Mouse (Mus musculus) layer of hippocampus, adult 18-20 months (tissue): ENCODE data around the gene Slc1a3. TPM values are rescaled to one million over a fixed set of nuclear protein-coding genes. Genes with fewer than 3 reads are reported as not detected.

ENCODE experiments used
- DNase-seq, 2 experiments: peaks; one replicate each; pipeline ENCODE4 v3.0.0; 2022; ENCODE audit warnings: low spot score in 2 of 2
- long read RNA-seq: library from polyadenylated mRNA; stranded (forward); transcript quantifications from one replicate; pipeline ENCODE4 v2.0.0, GENCODE M21; 2021
- total RNA-seq, 2 experiments: library from RNA; stranded (reverse); gene quantifications; 2 replicates each; pipeline ENCODE4 v1.2.3; 2021

Gene Slc1a3
- total RNA-seq: 100 to 1,000 TPM; 371 to 373 TPM
- long read RNA-seq, full-length matches to known transcripts: 810 of 913 reads
- long read RNA-seq, partial matches to known transcripts: 78 of 913 reads
- long read RNA-seq, other reads (novel, unspliced or antisense): 25 of 913 reads

DNA sequence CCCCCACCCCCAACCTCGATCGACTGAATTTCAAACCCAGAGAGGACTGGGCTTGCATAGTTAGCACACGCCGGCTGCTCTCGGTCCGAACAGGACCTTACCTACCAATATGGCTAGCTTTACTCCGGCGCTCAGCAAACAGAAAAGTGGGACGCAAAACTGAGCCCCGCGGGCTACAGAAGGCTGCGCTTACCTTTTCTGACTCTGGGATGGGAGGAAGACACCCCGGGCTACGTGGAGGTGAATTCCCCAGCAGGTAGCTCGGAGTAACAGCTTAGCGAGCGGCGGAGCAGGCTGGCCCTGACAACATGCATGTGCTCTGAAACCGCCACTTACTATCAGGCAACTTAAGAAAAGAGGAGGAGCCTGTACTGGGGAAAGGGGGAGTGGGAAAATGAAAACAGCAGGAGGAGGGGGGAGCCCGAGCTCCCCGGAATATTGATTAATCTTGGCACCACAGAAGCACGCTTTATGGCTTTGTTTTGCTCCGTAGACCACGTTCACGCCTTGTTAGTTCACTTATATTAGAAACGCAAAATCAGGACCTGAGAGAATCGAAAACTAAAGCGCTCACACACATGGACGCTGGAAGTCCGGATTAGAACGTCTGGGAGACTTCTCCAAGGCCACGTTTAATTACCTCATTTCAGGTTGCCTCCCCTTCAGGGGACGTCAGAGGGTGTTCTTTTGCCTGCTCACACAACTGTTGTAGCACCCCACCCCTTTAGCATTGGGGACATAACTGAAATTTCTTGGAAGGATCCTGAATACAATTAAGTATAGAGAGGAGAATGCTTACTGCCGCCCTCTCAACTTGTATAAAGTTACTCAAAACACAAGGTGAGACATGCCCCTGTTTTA, at the start of gene Slc1a3:
Gene Slc1a3 (minus strand): TSS at position 619 of the 861 bp plus-strand sequence.
- peak in 1 of 2 experiments; percentile 49 for DNase-seq

DNA sequence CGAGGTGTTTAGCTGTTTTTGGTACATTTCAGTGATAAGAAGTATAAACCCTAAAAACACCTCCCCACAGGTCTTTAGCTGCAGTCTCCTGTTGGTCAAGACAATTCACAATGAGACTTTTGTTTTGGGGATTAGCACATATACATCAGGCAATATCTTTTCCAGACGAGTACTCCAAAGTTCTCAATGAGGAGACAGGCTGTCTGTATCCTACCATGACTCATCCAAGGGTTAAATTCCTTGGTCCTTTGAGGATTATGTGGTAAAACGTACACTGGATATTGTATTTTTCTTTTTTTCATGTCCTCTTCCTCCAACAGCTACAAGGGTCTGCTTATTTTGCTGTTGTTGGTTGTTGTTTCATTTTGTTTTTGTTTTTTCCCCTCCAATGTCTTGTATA, 48.5 kb upstream of the Slc1a3 start:
- DNase-seq: no peak

DNA sequence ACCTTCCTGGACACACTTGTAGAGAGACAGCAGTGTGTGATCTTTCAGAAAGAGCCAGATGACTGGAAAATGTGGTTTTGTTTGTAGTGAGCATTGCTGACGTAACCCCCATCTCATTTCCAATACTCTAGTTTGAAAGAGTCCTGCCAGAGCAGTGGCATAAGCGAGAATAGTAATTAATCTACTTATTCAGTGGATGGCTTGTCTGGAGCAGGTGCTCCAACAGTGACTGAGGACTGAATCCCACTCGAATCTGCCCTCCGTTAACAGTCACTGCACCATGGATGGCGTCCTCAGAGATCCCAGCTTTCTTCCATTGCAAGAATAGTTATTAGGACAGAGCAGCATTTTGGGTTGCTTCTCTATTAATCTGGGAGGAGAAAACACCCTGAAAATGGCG, 45.9 kb upstream of the Slc1a3 start:
- no peak for DNase-seq

DNA sequence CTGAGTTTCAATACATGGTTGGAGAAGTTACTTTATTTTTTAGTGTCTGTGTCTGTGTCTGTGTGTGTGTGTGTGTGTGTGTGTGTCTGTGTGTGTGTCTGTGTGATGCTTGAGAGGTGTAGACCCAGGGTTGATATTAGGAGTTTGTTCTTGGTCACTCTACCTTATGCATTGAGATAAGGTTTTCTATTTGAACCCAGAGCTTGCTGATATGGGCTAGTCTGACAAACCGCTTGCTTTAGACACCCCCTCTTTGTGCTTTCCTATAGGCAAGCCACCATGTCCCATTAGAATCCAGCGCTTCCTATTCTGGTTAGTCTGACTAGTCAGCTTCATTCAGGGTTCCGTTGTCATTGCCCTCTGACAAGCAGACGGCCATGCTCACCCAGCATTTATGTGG, 39.2 kb upstream of the Slc1a3 start:
- DNase-seq: no peak

DNA sequence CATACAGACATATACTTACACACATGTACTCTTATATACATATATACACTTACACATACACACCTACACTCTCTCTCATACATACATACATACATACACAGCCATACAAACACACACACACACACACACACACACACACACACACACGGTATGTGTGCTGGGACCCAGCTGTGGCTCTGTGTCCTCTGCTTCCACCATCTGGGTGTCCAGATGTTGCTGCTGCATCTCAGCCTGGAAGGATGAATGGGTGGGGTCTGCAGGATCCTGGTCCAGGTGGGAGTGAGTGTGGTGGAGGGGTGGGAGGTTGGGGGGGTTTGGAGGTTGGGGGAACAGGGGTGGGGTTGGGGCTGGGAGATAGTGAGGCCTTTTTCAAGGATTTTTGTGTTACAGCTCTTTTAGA, 38.2 kb upstream of the Slc1a3 start:
- DNase-seq: no peak

DNA sequence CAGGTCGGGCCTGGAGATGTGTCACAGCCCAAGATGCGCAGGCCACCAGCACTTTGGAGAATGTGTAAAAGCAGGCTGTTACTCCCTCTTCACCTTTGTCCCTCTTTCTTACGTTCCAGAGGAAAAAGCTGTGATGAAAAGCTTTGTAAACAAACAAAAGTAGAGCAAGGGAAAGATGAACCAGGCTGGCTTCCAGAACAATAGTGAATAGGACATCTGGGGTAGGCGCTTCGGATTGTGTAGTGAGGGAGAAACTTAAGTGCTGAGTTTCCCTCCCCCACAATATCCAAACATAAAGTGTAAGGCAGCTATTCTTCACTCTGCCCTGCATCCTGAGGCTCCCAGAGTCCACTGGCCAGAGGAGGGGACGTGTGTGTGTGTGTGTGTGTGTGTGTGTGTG, 31.0 kb upstream of the Slc1a3 start:
- no peak for DNase-seq

DNA sequence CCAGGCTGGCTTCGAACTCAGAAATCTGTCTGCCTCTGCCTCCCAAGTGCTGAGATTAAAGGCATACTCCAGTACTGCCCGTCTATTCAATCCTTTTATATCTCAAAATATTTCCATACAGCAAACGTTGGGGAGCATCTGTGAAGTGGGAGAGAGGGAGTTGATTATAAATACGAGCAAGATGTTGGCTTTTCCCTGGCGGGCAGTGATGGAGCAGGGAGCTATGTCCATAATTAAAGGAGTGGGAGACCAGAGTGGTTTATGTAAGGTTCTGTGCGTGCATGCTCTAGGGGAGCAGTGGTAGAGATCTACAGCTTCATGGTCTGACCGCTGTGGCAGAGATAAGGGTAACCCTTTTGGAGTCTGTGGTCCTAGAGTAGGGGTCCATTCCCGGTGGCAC, 30.2 kb upstream of the Slc1a3 start:
- DNase-seq: no peak

DNA sequence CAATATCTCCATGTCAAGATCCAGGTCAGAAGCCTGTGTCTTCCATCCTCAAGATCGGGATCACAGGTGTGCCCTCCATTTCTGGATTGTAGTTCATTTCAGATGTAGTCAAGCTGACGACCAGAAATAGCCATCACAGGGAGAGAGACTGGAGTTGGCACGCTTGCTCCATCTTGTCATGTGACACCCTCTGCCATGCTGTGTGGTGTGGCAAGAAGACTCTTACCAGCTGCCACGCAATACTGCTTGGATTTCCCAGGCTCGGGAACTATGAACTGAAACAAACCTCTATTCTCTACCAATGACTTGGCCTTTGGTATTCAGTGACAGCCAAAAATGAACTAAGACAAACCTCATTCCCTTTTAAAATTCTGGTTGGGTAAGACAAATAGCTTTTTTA, 27.6 kb upstream of the Slc1a3 start:
- no peak for DNase-seq

DNA sequence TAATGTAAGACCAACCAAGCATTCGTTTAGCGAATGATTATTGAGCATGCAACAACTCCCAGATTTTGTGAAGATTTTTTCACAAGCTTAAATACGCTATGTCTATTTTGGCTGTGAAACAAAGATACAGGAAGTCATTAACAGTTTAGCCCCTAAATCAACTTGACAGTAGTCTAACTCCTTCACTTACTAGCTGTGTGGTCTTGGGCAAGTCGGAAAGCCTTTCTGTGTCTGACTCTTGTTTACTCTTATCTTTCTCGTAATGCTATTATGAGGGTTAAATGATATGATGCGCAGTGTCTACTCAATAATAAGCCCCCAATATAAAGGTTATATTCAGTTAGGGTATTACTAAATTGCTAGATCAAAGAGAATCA, 23.8 kb upstream of the Slc1a3 start:
- no peak for DNase-seq

DNA sequence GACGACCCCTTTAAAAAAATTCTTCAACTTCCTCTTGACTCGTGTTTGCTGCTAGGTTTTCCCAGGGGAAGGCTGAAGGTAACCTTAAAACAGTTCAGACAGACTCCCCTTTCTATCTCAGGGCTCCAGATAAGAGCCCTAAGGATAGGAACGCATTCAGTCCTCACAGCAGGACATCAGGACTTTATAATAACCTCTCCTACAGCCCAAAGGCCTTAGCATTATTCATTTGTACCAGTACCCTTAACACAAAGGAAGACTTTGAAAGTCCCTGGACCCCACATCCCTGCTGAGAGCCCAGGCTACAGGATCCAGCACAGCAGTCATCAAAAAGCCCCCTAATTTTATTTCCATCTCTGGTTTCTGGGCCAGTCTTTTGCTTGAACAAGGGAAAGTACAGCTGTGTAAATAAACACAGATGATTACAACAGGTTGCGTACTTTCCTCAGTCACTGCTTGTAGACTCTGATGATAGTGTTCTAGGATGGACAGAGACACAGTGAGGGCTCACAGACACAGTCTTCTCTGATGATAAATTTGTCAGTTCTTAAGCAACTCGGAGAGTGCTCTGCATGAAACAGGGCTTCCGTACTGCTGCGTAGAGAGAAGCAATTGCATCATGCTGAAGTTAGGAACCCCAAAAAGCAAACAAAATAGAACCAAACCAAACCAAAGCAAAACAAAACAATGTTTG, 23.3 kb upstream of the Slc1a3 start:
- no peak for DNase-seq

DNA sequence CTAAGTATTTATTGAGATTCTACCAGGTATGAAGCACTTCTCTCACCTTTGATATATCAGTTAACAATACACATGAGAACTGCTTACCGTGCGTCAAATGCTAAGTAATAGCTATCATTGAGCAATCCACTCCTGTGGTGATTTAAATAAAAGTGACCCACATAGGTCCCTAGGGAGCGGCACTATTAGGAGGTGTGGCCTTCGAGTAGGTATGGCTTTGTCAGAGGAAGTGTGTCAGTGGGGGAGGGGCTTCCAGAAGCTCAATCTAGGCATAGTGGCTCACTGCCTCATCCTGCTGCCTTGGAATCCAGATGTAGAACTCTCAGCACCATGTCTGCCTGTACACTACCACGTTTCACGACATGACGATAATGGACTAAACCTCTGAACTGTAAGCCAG, 18.3 kb upstream of the Slc1a3 start:
- DNase-seq: no peak

DNA sequence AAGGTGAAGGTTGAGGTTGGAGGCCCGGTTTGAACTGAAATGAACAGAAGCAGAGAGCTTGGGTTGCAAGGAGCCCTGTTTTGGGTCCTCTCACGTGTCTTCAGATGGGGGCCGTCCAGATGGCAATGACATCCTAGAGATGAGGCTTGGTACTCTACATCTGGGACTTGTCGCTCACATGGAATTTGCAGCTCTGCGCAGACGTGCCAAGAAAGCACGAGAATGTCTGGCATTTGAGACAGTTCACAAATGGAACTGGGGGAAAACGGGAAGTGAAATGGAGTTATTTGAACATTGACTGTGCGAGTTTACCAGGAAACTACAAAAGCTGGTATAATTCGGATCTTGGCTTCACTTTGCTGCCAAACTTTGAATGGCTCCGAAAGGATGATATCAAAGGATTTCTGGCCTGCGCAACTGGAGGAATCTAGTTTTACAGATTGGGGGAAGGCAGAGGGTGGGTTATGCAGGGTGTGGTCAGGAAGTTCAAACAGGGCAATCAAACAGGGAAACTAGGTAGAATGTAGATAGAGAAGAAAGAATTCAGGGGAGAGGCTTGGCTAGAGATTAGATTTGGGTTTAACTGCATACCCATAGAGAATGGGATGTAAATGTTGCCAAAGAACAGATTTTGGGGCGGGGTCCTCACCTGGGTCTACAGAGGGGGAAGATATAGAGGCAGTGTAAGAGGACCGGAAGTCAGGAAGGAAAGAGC, 12.0 kb upstream of the Slc1a3 start:
- DNase-seq: no peak

DNA sequence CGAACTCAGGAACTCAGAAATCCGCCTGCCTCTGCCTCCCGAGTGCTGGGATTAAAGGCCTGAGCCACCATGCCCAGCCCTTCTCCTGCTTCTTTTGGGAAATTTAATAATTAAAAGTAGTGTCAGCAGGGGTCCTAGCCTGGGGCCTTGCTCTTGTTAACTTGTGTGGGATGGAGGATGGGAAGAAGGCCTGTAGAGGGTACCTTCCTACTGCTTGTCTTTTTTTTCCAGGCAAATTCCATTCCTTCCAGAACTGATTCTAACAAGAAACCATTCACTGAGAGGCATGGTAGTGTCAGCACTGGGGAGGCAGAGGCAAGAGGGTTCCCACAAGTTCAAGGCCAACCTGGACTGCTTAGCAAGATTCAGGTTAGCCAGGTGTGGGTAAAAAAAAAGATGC, 11.2 kb upstream of the Slc1a3 start:
- no peak for DNase-seq

DNA sequence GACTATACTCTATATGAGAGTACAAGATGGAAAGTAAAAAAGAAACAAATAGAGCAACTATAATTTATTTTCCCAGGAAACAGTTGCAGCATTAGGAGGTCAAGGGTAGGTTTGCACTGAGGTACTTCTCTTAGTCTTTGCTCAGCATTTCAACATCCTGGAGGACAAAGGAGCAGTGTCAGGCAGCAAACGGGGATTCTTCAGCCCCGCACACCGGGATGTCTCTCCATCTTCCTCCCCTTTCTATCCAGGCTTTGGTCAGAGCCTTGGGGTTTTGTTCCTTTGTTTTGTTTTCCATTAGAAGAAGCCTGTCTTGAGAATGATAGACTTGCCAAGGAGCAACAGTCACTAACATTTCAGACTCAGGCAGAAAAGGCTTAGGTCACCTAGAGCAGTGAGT, 10.4 kb upstream of the Slc1a3 start:
- no peak for DNase-seq

DNA sequence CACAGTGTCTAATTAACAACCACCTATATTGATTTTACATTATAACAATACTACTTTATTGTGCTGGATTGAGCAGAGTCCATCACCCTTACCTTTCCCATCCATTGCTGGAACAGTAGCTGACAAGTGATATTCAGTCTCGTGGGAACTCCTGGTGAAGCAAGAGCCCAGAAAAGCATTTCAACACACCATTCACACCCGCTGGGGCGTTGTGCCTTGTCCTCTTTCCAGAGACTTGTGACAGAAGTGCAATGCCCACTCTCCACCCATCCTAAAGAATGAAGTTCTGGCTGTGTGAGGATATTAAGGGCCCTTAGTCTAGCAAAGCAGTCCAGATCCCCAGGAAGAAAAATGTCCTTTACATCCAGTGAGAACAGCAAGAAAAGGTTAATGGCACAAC, 7.9 kb upstream of the Slc1a3 start:
- no peak for DNase-seq

DNA sequence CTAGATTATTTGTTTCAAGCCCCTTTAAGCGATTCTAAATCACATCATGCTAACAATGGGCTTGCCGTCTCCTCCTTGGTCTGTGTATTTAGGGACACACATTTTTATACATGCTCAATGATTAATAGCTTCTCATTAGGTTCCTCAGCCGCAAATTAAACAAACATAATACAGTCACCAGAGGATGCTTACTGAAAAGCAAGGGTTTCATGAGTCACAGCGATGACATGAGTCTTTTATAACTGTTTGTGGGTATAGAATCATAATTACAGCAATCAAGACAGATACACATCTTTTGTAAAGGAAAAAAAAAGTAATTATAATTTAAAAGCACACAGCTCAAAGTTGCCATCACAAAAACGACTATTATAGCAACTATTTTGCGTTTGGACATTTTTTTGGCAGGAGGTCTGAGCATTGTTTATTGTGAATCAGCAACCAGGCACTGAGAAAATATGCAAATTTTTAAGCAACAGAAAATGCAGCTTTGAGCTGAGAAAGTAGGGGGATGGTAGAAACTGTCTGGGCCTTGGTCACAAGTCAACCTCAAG, 6.5 kb upstream of the Slc1a3 start:
- DNase-seq: peak in 1 of 2 experiments; percentile 28

DNA sequence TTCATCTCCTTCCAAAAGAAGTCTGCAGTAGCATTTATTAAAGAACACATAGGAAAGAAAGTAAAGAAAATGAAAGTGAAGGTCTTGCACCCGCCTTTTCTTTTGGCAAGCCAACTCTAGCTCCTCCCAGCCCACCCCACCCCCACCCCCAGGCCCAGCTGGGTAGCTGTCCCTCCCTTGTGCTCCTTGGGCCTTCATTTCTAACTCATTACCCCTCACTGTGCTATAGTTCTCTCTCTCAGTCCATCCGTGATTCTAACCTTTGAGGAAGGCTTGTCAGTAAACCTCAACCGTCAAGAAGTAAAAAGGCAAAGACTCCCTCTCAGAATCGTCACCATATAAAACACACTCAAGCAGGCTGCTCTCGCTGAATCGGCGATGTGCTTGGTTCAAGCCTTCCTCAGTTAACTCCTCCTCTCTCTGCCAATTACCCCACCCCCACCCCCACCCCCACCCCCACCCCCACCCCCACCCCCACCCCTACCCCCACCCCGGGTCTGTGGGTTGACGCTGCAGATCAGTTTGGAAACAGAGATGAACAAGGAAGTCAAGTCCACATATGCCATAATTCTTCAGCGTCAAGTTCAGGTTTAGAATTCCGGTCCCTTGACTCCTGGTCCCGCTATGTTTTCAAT, 5.9 kb upstream of the Slc1a3 start:
- DNase-seq: no peak

DNA sequence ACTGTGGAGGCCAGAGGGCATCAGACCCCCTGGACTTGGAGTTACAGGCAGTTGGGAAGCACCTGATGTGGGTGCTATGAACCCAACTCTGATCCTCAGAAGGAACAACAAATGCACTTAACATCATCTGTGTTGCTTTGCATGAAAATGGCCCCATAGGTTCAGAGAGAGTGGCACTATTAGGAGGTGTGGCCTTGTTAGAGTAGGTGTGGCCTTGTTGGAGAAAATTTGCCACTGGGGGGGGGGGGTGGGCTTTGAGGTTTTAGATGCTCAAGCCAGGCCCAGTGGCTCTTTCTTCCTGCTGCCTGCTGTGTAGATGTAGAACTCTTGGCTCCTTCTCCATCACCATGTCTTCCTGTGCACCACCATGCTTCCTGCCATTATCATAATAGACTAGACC, 5.1 kb upstream of the Slc1a3 start:
- no peak for DNase-seq

DNA sequence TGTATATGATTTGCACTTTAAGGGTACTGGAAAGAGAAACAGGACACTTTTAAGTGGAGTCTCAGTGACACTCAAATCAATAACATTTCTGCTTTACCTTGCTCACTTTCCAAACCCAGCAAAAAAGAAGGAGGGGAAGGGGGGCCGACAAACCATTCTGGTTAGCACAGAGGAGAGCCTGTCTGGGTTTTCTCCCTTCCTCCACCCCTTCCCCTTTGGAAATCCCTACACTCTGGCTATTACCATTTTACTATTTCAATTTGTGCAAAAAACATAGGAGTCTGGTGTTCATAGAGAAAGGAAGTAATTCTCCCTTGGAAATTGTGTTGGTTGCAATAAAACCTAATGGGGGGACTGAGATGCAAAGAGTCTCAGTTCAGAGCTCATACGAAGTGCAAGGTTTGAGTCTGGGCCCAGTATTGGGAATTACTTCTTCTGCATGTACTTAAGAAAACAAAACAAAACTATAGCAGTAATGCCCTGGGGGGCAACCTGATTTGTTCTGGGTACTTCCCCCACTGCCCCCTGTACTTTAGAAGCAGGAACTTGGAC, 1.9 kb upstream of the Slc1a3 start:
- DNase-seq: no peak

DNA sequence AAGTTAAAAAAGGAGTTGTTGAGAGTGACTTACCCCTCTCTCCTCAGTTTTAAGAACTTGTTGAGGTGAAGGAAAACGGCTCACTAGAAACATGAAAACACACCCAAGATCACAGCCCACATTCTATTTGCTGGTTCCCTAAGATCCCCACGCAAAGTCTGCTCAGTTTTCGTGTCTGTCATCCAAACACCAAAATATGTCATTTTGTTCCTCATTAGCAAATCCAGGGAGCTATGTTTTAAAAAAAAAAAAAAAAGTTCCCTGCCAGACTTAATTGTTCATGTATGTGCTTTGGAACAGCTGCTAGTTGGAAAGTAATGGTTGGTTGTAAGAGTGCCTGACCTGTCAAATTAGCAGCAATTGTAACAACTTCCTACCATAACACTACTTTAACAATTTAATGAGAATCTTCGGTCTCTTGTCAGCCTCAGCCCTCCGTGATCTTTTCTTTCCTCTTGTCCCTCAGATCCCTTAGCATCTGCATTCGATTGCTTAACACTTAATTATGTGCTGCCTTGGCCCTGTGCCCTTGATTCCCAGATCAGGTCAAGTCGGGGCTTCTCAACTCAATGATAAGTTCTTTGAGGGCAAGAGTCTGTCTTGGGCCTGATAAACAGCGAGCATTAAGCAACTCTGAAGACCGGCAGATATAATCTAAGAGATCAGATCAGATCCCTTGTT, 1.2 kb upstream of the Slc1a3 start:
- peak in 1 of 2 experiments; percentile 78 for DNase-seq
